Mouse (Mus musculus): ENCODE measurements around the gene Prnd.
A peak's percentile ranks its signal among the peaks of the same experiment; 100 is the strongest.

Prnd gene

DNA sequence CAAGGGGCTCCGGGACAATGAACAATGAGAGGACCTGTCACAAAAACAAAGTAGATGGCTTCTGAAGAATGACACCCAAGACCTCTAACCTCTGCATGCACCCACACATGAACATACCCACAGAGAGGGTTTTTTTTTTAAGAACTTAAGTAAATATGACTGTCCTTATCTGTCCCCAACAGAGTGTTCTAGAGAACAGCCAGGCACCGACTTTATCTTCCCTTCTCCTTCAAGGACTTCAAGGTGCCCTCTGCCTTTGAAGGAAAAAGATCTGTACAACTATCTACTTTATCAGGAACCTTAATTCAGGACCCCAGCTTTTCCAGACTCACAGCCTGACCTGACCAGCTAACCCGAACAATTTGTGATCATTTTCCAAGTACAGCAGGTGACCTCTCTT lies 10.2 kb upstream of the Prnd start:
- no peak for ATAC-seq (ENCODE audit: low TSS enrichment)

- ATAC-seq (ENCODE audit: low TSS enrichment) = no peak
These were observed 9.2 kb upstream of the Prnd start for GRCm38 (mm10) chr2:131941501-131941900.

GRCm38 (mm10) chr2:131944370-131944769 lies 6.3 kb upstream of the Prnd start:
- no peak for ATAC-seq (ENCODE audit: low TSS enrichment)

GRCm38 (mm10) chr2:131945225-131945624 lies 5.4 kb upstream of the Prnd start:
- no peak for ATAC-seq (ENCODE audit: low TSS enrichment)

GRCm38 (mm10) chr2:131945765-131946164 lies 4.9 kb upstream of the Prnd start:
- no peak for ATAC-seq (ENCODE audit: low TSS enrichment)

GRCm38 (mm10) chr2:131946351-131946750 lies 4.3 kb upstream of the Prnd start:
- no peak for ATAC-seq (ENCODE audit: low TSS enrichment)

DNA sequence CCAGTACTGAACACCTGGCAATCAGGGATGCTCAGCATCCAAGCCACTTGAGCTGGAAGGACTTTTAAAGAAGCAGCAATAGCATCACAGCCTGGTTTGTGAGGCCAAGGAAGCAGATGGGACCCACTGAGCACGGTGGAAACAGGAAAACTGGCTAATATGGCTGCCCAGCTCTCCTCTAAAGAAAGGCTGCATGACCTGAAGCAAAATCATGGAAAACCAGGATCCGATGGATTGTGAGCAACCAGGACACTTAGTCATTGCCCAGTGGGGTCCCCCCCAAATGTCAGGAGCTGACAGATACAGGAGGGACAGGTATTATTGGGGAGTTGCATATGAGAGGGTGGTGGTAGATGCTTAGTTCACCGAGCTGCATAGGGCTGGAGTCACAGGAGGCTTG lies 2.5 kb upstream of the Prnd start:
- no peak for ATAC-seq (ENCODE audit: low TSS enrichment)

- ATAC-seq (ENCODE audit: low TSS enrichment) = no peak
These were observed 1.6 kb upstream of the Prnd start for GRCm38 (mm10) chr2:131948916-131949639.

GRCm38 (mm10) chr2:131949767-131950597 lies 679 bp upstream of the Prnd start:
- peak; percentile 51; the same call in 1 of the 2 replicates for ATAC-seq (ENCODE audit: low TSS enrichment)

DNA sequence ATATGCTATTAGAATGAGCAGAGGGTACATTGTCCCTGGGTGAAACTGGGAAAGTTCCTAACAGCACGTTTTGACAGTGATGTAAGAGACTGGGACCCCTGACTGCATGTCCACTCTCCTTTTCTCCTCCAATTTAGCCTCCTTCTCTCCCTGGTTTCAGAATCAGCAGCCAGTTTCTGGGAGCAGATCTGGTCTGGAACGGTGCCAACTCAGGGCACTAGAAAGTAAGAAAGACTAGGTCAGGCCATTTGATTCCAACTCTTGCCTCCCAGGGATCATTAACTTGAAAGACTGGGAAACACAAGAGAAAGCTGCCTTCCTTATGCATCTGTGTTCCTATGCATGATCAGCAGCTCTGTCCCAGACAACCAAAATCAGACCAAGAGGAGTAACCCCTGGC lies 1.8 kb downstream of the Prnd start:
- ATAC-seq (ENCODE audit: low TSS enrichment) = no peak

DNA sequence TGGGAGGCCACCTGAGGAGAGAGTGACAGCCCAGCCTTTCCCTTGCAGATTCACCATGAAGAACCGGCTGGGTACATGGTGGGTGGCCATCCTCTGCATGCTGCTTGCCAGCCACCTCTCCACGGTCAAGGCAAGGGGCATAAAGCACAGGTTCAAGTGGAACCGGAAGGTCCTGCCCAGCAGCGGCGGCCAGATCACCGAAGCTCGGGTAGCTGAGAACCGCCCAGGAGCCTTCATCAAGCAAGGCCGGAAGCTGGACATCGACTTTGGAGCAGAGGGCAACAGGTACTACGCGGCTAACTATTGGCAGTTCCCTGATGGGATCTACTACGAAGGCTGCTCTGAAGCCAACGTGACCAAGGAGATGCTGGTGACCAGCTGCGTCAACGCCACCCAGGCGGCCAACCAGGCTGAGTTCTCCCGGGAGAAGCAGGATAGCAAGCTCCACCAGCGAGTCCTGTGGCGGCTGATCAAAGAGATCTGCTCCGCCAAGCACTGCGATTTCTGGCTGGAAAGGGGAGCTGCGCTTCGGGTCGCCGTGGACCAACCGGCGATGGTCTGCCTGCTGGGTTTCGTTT lies 2.4 kb downstream of the Prnd start:
- ATAC-seq (ENCODE audit: low TSS enrichment) = 0 out of 2 replicates have a peak, but pooled peaks have one; percentile 29

- ATAC-seq (ENCODE audit: low TSS enrichment) = no peak
These were observed 3.0 kb downstream of the Prnd start for GRCm38 (mm10) chr2:131953711-131954110.

DNA sequence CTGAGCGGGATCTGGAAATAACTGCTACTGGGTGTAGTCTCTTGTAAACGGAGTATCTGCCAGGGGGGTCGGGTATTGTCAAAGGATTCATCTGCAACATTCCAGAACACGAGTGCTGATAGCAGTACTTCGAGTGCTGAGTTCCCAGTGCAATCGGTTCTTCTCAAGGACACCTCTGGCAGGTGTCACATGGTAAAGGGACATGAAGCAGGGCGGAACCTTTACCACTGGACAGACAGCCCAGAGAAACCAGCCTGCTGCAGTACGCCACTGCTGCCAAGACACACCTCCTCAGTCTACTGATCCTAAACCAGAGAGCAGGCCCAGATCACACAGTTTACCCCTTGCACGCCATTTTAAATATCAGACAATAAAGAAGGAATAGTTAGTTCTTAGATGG lies 4.2 kb downstream of the Prnd start:
- ATAC-seq (ENCODE audit: low TSS enrichment) = no peak

DNA sequence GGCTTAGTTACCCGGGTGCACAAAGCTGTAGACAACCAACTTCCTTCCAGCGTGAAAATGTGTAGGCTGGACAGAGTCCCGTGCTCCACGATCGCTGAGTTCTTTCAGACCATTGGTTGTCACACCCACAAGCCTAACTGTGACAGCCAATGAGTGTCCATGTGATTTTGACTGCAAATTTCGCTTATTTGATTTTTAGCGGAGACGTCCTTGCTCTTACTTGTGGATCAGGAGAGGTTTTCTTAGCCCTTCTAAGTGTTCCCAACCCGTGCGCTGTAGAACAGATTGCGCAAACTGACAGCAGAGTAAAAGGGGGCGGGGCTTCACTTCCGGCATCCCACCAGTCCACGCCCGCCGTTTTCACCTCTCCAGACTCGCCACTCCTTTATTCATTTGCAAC lies 4.6 kb downstream of the Prnd start:
- peak; percentile 73; the same call in 1 of the 2 replicates for ATAC-seq (ENCODE audit: low TSS enrichment)

DNA sequence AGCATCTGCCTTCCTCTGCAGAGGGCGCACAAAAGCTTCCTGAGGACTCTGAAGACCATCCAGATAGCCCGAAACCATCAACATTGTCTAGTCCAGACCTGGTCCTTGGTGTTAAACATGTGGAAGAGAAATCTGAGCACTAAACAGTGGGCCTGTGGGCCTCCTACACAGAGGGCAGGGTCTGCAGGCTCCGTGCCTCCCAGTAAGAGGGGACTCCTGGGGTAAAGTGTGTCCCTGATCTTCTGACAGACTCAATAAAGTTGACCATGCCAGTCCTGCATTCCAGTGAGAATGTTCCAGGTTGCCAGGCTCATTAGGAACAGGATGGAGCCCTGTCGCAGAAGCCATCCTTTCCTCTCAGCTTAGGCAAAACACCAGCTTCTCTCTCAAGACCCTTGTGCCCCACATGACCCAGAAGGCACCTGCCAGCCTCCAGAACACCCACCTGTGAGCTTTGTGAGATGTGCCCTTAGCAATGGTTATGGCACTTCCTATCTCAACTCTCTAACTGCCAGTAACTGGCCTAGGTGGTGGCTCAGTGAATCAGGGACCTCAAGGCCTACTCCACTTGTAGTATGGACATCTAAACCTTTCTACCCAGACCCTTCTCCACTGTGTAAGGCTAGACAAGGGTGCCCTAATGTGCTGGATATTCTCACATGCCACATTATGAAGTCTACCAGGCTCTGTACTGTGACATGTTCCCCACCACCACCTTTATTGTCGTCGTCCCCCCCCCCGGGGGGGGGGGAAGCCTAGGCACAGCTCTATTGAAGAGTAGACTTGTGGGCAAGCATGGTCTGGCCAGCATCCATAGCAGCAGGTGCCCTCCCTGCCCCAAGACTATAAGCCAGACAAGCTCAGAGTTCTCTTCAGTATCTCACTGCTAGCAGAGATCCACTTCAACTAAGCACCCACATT lies 5.9 kb downstream of the Prnd start:
- no peak for ATAC-seq (ENCODE audit: low TSS enrichment)

GRCm38 (mm10) chr2:131957731-131958222 lies 7.1 kb downstream of the Prnd start:
- ATAC-seq (ENCODE audit: low TSS enrichment) = no peak

- no peak for ATAC-seq (ENCODE audit: low TSS enrichment)
These were observed 11.0 kb downstream of the Prnd start for GRCm38 (mm10) chr2:131961671-131962070.

DNA sequence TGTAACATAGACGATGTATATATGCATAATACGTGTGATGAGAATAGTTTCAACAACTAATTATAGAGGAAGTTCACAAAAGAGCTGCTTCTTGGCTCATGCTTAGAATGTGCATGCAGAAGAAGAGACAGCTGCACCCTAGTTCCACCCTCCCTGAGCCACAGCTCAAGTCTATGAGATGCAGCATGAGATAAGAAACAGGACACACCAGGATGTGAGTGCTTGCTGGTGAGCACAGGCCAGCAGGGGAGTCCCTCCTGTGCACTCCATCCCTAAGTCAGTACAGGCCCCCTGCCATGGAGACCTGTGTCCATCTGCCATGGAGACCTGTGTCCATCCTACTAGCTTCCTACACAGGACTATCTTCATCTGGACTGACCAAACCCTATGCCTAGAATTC lies 19.9 kb downstream of the Prnd start:
- peak; percentile 77 for ATAC-seq (ENCODE audit: low TSS enrichment)

DNA sequence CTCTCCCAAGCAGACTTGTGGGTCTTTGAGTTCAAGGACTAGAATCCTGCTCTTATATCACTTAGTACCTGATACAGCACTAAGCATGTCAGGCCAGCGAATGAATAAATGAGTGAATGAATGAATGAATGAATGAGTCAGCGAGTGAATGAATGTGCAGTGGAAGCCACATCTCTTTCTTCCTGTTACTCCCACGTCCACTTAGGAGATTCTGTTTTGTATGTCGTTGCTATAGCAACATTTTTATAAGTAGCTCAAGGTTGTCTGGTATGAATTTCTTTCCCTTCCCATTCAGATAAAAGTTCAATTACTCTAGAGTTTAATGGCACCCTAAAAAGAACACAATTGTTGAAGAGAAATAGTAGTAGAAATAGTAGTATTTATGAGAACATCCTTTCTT lies 20.4 kb downstream of the Prnd start:
- ATAC-seq (ENCODE audit: low TSS enrichment) = peak; percentile 89

DNA sequence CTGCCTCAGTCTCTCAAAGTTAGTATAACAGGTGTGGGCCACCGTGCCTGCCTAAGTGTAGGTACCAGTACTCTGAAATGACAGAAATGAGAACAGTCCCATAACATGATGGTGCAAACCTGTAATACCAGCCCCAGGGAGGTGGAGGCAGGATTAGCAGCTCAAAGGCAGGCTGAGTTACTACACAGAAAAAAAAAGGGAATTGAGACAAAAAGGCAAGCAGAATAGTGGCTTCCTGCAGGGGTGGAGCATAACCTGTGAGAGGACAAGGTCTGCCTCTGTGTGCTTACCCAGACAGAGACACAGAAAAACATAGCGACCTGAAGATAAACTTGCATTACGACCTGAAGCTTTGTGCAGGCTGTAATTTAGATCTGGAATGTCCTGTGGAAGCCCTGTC lies 26.0 kb downstream of the Prnd start:
- no peak for ATAC-seq (ENCODE audit: low TSS enrichment)

- no peak for ATAC-seq (ENCODE audit: low TSS enrichment)
These were observed 30.2 kb downstream of the Prnd start for GRCm38 (mm10) chr2:131980866-131981265.
